Mouse (Mus musculus): ENCODE results near the gene Ccdc115. TPM values are rescaled to one million over a fixed set of nuclear protein-coding genes. Genes with fewer than 3 reads are reported as not detected.

Gene Ccdc115
- polyA plus RNA-seq, 1 experiment = not detected

DNA sequence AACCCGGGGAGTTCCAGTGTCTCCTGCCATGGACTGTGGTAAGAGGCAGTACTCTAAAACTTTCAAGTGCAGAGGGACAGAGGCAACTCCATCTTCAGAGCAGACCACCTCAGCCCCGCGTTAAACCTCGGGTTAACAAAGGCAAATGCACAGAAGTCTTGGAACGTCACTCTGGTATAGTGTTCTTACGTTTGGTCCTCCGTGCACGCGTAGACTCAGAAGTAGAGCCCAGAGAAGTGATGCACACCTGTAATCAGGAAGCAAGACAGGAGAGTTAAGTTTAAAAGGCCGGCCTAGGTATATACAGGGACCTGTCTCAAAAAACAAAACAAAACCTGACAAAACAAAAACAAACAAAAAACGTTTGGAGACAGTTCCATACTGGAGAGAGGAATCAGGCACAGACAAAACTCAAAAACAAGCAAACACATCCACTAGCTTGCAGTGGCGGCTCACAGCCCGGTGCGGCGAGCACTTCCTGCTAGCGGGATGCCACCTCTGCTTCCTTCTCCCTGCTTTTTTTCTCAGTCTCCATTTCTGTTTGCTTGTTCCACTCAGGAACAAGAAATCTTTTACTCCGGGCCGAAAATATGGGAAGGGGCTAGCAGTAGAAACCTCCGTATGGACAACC, 5.5 kb downstream of the Ccdc115 start:
- TF ChIP-seq POLR2A (IDR thresholded peaks at IDR 0.05; ENCODE audit: insufficient read depth, low read depth, low read length) (no peak), CTCF (IDR thresholded peaks at IDR 0.05; ENCODE audit: insufficient read depth, low read depth, low read length) (no peak)
- WGBS = 7% methylated on average over 19 of the region's 19 CpGs
- Histone ChIP-seq H3K4me3 (ENCODE audit: insufficient read depth, low read depth, low read length) (peak overlapping the region; percentile 43), H3K4me1 (ENCODE audit: control insufficient read depth, insufficient read depth, low read length) (peaks cover 8% of the 10 kb centered on the region), H3K27ac (ENCODE audit: insufficient read depth, low read depth, low read length) (no peak overlapping the region)

DNA sequence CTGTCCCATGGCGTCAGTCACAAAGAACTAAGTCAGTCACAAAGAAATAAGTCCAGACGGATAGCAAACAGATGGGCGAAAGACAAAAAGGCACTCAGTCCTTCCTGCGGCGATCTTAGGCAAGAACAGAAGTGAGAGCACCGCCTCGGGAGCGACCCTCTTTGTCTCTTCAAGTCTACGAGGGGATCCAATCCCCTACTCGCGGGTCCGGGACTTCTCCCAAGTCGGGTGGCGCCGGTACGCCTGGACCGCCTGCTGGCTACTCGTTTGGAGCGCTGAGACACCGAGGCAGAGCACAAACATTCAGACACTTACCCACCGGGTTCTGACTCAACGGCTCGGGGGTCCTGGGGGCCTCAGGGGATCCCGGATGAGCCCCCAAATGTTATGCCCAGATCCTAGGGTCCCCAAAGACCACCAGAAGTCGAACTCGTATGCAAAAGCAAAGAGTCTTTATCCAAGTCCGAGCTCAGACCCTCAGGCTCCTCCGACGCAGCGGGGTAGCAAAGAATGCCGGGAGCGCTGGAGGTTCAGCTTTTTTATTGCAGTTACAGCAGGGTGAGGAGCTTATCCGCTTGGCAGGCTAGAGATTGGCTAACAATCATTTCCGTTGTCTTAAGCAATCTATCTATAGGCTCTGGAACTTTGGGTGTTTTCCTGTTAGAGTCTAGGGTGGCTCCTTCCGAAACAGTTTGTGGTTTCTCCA, 6.5 kb downstream of the Ccdc115 start:
- H3K27ac ChIP-seq (ENCODE audit: insufficient read depth, low read depth, low read length) = no peak overlapping the region

DNA sequence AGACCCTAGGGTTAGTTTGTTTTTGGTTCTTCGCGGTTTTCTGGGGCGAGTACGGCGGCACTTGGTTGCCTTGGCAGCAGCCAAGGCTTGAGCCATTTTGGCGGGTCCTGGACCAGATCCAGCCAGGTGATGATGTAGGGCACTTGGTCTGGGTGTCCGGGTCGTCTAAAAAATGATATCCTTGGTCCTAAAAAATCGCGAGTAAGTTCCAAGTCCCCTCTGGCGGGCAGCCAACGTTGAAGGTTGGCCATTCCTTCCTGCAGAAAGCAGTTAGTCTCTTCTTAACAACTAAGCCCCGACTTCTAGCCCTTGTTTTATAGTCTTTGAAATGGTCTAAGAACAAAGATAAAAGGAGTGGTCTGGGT, 7.1 kb downstream of the Ccdc115 start:
- WGBS = 35% methylated on average over 13 of the region's 13 CpGs
- peak overlapping the region; percentile 51; the same call in 1 of the 2 replicates for H3K4me3 ChIP-seq (ENCODE audit: insufficient read depth, low read depth, low read length)
- no peak for TF ChIP-seq CTCF (IDR thresholded peaks at IDR 0.05; ENCODE audit: insufficient read depth, low read depth, low read length)
- no peak for TF ChIP-seq POLR2A (IDR thresholded peaks at IDR 0.05; ENCODE audit: insufficient read depth, low read depth, low read length)
- peaks cover 8% of the 10 kb centered on the region for H3K4me1 ChIP-seq (ENCODE audit: control insufficient read depth, insufficient read depth, low read length)
- H3K27ac ChIP-seq (ENCODE audit: insufficient read depth, low read depth, low read length) = no peak overlapping the region

More for the DNA sequence above, 6.5 kb downstream of the Ccdc115 start:
- Histone ChIP-seq H3K4me3 (ENCODE audit: insufficient read depth, low read depth, low read length) (peak overlapping the region; percentile 51), H3K4me1 (ENCODE audit: control insufficient read depth, insufficient read depth, low read length) (peaks cover 8% of the 10 kb centered on the region)
- TF ChIP-seq POLR2A (IDR thresholded peaks at IDR 0.05; ENCODE audit: insufficient read depth, low read depth, low read length) (peak; percentile 51; the same call in 1 of the 2 replicates), CTCF (IDR thresholded peaks at IDR 0.05; ENCODE audit: insufficient read depth, low read depth, low read length) (no peak)
- 4% methylated on average over 35 of the region's 35 CpGs for WGBS

DNA sequence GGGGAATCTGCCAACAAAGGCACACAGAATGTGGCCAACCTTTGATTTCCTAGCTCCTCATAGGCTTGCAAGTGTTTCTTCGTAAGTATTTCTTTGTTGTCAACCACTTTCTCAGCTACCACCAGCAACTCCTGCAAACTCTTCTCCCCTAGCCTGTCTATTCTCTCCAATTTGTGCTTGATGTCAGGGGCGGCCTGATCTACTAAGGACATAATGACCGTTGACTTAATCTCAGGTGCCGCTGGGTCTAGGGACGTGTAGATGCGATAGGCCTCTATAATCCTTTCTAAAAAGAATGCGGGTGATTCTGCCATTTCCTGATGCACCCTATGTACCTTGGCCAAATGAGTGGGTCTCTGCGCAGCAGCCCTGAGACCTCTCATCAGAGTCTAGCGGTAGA, 8.0 kb downstream of the Ccdc115 start:
- H3K27ac ChIP-seq (ENCODE audit: insufficient read depth, low read depth, low read length) = no peak overlapping the region
- WGBS = 99% methylated on average over 9 of the region's 9 CpGs
- H3K4me1 ChIP-seq (ENCODE audit: control insufficient read depth, insufficient read depth, low read length) = peaks cover 8% of the 10 kb centered on the region
- H3K4me3 ChIP-seq (ENCODE audit: insufficient read depth, low read depth, low read length) = no peak overlapping the region
- TF ChIP-seq POLR2A (IDR thresholded peaks at IDR 0.05; ENCODE audit: insufficient read depth, low read depth, low read length) (no peak), CTCF (IDR thresholded peaks at IDR 0.05; ENCODE audit: insufficient read depth, low read depth, low read length) (no peak)

DNA sequence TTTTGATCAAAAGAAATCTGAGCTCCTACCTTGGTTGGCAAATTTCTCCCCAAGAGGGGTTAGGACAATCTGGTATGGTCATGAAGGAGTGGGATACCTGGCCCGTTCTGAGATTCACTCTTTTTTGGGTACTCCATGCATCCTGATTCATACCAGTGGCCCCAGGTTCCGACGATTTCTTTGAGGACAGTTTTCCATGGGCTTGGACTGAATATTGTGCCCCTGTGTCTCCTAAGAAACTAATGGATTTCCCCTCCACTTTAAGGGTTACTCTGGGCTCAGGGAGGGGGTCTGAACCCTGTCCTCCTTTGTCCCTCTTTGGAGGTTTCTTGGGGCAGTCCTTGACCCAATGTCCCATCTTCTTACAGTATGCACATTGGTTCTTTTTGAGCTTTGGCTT, 8.5 kb downstream of the Ccdc115 start:
- no peak overlapping the region for H3K4me3 ChIP-seq (ENCODE audit: insufficient read depth, low read depth, low read length)
- over 99% methylated on average over 3 of the region's 3 CpGs for WGBS
- peaks cover 8% of the 10 kb centered on the region for H3K4me1 ChIP-seq (ENCODE audit: control insufficient read depth, insufficient read depth, low read length)
- TF ChIP-seq CTCF (IDR thresholded peaks at IDR 0.05; ENCODE audit: insufficient read depth, low read depth, low read length) (no peak), POLR2A (IDR thresholded peaks at IDR 0.05; ENCODE audit: insufficient read depth, low read depth, low read length) (no peak)
- no peak overlapping the region for H3K27ac ChIP-seq (ENCODE audit: insufficient read depth, low read depth, low read length)

DNA sequence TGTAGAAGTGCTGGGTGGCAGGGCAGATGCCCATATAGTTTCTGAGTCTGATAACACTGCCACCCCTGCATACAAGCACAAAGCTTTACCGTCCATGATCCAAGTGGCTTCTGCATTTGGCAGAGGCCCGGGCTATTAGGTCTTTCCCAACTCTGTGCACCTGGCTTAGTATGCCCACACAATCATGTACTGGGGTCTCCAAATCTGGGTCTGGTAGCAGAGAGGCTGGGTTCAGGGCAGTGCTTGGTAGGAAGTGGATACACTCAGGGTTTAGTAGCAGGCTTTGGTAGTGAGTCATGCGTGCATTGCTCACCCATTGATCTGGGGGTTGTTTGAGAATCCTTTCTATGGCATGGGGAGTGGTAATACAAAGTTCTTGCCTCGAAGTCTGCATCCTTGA, 10.2 kb downstream of the Ccdc115 start:
- Histone ChIP-seq H3K4me1 (ENCODE audit: control insufficient read depth, insufficient read depth, low read length) (peaks cover 8% of the 10 kb centered on the region), H3K4me3 (ENCODE audit: insufficient read depth, low read depth, low read length) (no peak overlapping the region), H3K27ac (ENCODE audit: insufficient read depth, low read depth, low read length) (no peak overlapping the region)
- WGBS = 88% methylated on average over 4 of the region's 4 CpGs
- TF ChIP-seq POLR2A (IDR thresholded peaks at IDR 0.05; ENCODE audit: insufficient read depth, low read depth, low read length) = no peak

DNA sequence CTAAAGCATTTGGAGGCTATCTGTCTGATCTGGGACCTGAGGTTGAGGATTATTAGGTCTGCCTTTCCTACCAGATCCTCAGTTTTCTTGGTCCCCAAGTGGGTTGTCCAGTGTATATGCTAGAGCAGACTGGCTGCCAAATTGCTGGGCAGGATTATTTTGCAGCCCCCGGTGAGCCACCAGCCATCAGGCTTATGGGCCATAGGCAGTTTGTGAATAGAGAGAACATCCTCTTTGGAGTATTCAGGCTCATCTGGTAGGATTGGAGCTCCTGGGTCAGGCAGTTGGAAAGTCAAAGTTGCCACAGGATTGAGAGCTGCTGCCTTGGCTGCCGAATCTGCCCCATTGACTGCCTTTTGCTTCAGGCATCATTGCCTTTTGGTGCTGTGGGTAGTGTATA, 11.0 kb downstream of the Ccdc115 start:
- TF ChIP-seq CTCF (IDR thresholded peaks at IDR 0.05; ENCODE audit: insufficient read depth, low read depth, low read length) (no peak), POLR2A (IDR thresholded peaks at IDR 0.05; ENCODE audit: insufficient read depth, low read depth, low read length) (no peak)

DNA sequence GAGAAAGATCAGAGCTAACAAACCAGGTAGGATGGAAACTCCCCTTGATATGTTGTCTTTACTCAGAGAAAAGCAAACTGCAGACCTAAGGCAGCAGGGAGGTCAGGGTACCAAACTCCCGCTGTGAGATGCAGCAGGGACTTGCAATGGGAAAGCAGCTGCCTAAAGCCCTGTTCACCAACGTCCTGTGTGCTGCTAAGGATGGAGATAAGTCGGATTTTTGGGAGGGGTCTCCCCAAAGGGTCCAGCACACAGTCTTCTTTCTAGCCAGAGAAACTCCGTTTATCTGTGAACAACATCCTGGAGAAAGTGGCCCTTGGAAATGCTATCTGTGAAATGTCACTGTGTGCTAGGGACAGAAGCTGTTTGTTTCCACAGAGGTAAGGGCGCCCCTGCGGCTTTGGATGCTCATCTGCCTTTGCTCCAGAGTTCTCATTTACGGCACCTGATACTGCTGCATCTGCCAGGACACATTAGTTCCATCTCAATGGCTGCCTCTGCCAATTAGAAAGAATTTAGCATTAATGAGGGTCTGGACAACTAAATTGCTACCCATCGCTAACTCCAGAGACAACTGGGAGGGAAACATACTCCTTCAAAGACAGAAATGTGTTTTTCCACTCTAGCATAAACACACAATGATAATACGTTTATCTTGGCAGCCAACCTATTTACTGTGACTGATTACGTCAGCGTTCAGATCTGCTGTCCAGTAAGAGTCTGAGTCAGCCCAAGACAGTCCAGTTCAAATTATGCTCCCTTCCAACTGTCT, 40.1 kb downstream of the Ccdc115 start:
- Histone ChIP-seq H3K27ac (ENCODE audit: insufficient read depth, low read depth, low read length) (no peak overlapping the region), H3K4me3 (ENCODE audit: insufficient read depth, low read depth, low read length) (no peak overlapping the region), H3K4me1 (ENCODE audit: control insufficient read depth, insufficient read depth, low read length) (peaks cover 3% of the 10 kb centered on the region; the same call in 1 of the 2 replicates)
- WGBS = 21% methylated on average over 11 of the region's 11 CpGs
- TF ChIP-seq POLR2A (IDR thresholded peaks at IDR 0.05; ENCODE audit: insufficient read depth, low read depth, low read length) = no peak
- TF ChIP-seq CTCF (IDR thresholded peaks at IDR 0.05; ENCODE audit: insufficient read depth, low read depth, low read length) = no peak

More for the DNA sequence above, 11.0 kb downstream of the Ccdc115 start:
- WGBS = 95% methylated on average over 2 of the region's 2 CpGs
- Histone ChIP-seq H3K4me1 (ENCODE audit: control insufficient read depth, insufficient read depth, low read length) (peaks cover 5% of the 10 kb centered on the region), H3K27ac (ENCODE audit: insufficient read depth, low read depth, low read length) (no peak overlapping the region), H3K4me3 (ENCODE audit: insufficient read depth, low read depth, low read length) (no peak overlapping the region)

DNA sequence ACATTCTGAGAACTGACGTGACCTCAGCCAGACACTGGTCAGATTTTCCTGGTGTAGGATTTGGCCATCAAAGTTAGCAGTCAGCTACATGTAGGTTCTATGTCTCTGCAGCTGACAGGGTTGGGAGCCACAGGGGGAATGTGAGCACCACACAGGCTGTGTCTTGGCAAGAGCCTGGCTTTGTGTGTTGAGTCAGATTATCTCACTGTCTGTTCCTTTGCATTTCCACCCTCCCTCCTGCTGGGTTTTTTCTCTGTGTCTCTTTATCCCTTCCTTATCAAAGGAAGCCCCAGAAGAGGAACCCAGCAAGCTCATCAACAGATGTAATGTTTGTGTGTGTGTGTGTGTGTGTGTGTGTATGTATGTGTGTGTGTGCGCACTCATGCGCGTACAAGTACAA, 43.2 kb downstream of the Ccdc115 start:
- WGBS = 79% methylated on average over 4 of the region's 4 CpGs
- H3K27ac ChIP-seq (ENCODE audit: insufficient read depth, low read depth, low read length) = no peak overlapping the region
- peaks cover 3% of the 10 kb centered on the region; the same call in 1 of the 2 replicates for H3K4me1 ChIP-seq (ENCODE audit: control insufficient read depth, insufficient read depth, low read length)
- no peak overlapping the region for H3K4me3 ChIP-seq (ENCODE audit: insufficient read depth, low read depth, low read length)
- TF ChIP-seq CTCF (IDR thresholded peaks at IDR 0.05; ENCODE audit: insufficient read depth, low read depth, low read length) = no peak
- no peak for TF ChIP-seq POLR2A (IDR thresholded peaks at IDR 0.05; ENCODE audit: insufficient read depth, low read depth, low read length)
